Mouse (Mus musculus) myocyte (in vitro differentiated cells): Measurements from ENCODE around the gene Ubqln1. TPM values are rescaled to one million over a fixed set of nuclear protein-coding genes. Genes with fewer than 3 reads are reported as not detected.

Source experiments
- H3K27me3 ChIP-seq: one replicate; pipeline ENCODE4 v1.6.1; 2011; ENCODE audit not compliant: control insufficient read depth, insufficient read depth, insufficient read length
- H3K36me3 ChIP-seq: one replicate; pipeline ENCODE4 v1.6.1; 2011; ENCODE audit not compliant: control insufficient read depth, insufficient read depth
- H3K4me2 ChIP-seq: one replicate; pipeline ENCODE4 v1.6.1; 2011; ENCODE audit warnings: low read depth, control low read depth
- H3K4me3 ChIP-seq: one replicate; pipeline ENCODE4 v1.5.1; 2011; ENCODE audit warnings: mild to moderate bottlenecking, control low read depth, moderate library complexity
- H3K79me2 ChIP-seq: one replicate; pipeline ENCODE4 v1.6.1; 2011; ENCODE audit not compliant: control insufficient read depth, insufficient read depth
- H3ac ChIP-seq: one replicate; pipeline ENCODE4 v1.6.1; 2011; ENCODE audit not compliant: control insufficient read depth, insufficient read length
- CEBPB ChIP-seq: IDR thresholded peaks from 2 replicates; pipeline ENCODE4 v1.6.1; 2011; ENCODE audit warnings: mild to moderate bottlenecking, moderate library complexity; ENCODE audit not compliant: poor library complexity, insufficient read depth, severe bottlenecking
- E2F4 ChIP-seq: IDR thresholded peaks from one replicate; pipeline ENCODE4 v1.6.1; 2011; ENCODE audit warnings: mild to moderate bottlenecking, control low read depth, moderate library complexity; ENCODE audit not compliant: insufficient read depth
- MAX ChIP-seq: IDR thresholded peaks from one replicate; pipeline ENCODE4 v1.6.1; 2011; ENCODE audit warnings: low read depth, mild to moderate bottlenecking, control low read depth
- MYOD1 ChIP-seq, 3 experiments: IDR thresholded peaks; one replicate each; pipeline ENCODE4 v1.6.1; 2011; ENCODE audit warnings: control low read depth in 2 of 3, low read depth in 2 of 3, mild to moderate bottlenecking in 2 of 3, moderate library complexity in 1 of 3; ENCODE audit not compliant: insufficient read length in 2 of 3, control insufficient read depth in 1 of 3
- MYOG ChIP-seq, 3 experiments: IDR thresholded peaks; one replicate each; pipeline ENCODE4 v1.6.1; 2011; ENCODE audit warnings: control low read depth in 2 of 3, low read depth in 2 of 3, mild to moderate bottlenecking in 2 of 3; ENCODE audit not compliant: insufficient read length in 2 of 3, control insufficient read depth in 1 of 3, insufficient read depth in 1 of 3
- POLR2A ChIP-seq: IDR thresholded peaks from one replicate; pipeline ENCODE4 v1.6.1; 2011; ENCODE audit warnings: low read depth, mild to moderate bottlenecking, control low read depth, moderate library complexity; ENCODE audit not compliant: insufficient read length
- POLR2AphosphoS2 ChIP-seq: IDR thresholded peaks from one replicate; pipeline ENCODE4 v1.6.1; 2011; ENCODE audit warnings: low read depth, control low read depth; ENCODE audit not compliant: insufficient read length
- REST ChIP-seq: IDR thresholded peaks from one replicate; pipeline ENCODE4 v1.6.1; 2011; ENCODE audit warnings: mild to moderate bottlenecking, control low read depth, moderate library complexity; ENCODE audit not compliant: insufficient read depth, insufficient read length
- SRF ChIP-seq: IDR thresholded peaks from one replicate; pipeline ENCODE4 v1.6.1; 2011; ENCODE audit warnings: low read depth; ENCODE audit not compliant: control insufficient read depth, insufficient read length
- TCF12 ChIP-seq: IDR thresholded peaks from one replicate; pipeline ENCODE4 v1.6.1; 2011; ENCODE audit warnings: mild to moderate bottlenecking, control low read depth; ENCODE audit not compliant: poor library complexity, insufficient read depth, severe bottlenecking
- TCF3 ChIP-seq: IDR thresholded peaks from one replicate; pipeline ENCODE4 v1.6.1; 2011; ENCODE audit warnings: low read depth, control low read depth; ENCODE audit not compliant: insufficient read length
- USF1 ChIP-seq: IDR thresholded peaks from one replicate; pipeline ENCODE4 v1.6.1; 2011; ENCODE audit warnings: low read depth, mild to moderate bottlenecking, control low read depth, moderate library complexity
- polyA plus RNA-seq: library from polyadenylated mRNA; unstranded; fragments of >200 nt; fragmentation: generic; extraction: Trizol; gene quantifications from one replicate; pipeline ENCODE4 v1.2.1, GENCODE M21; 2012; ENCODE audit warnings: missing spikeins

The Ubqln1 gene
- polyA plus RNA-seq, 1 experiment, result 58.2 TPM

DNA sequence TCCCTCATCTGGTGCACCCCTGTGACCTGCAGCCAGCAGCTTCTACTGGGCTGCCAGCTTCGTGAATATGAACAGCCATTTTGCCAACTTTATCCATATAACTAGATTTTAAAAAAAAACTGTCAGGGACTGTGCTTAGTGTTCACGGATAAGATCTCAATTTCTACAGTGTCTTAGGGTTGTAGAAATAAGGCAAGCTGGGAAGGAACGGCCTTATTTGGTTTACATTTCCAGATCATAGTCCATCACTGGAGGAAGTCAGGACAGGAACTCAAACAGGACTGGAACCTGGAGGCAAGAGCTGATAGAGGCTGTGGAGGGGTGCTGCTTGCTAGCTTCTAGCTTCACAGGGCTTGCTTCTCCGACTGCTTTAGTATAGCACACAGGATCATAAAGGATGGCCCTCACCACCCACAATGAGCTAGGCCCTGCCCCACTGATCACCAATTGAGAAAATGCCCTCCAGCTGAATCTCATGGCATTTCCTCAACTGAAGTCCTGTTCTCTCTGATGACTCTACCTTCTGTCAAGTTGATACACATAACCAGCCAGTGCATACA, 85.7 kb downstream of the Ubqln1 start:
- peaks cover 19% of the 10 kb centered on the region for H3K79me2 ChIP-seq
- H3K36me3 ChIP-seq, result no peaks in the 10 kb centered on the region
- peak overlapping the region; percentile 86 for H3K4me2 ChIP-seq
- peak overlapping the region; percentile 99 for H3ac ChIP-seq
- H3K27me3 ChIP-seq, result no peaks in the 10 kb centered on the region
- H3K4me3 ChIP-seq, result peak overlapping the region; percentile 61
- TF ChIP-seq MAX, result no peak
- no peak for TF ChIP-seq REST
- no peak for TF ChIP-seq SRF
- TF ChIP-seq MYOG (IDR thresholded peaks at IDR 0.05; ENCODE audit: control insufficient read depth in 1 of 3, insufficient read depth in 1 of 3, insufficient read length in 2 of 3, low read depth in 2 of 3), result no peak
- TF ChIP-seq USF1, result no peak
- no peak for TF ChIP-seq TCF12
- no peak for TF ChIP-seq TCF3
- no peak for TF ChIP-seq POLR2A
- no peak for TF ChIP-seq E2F4

DNA sequence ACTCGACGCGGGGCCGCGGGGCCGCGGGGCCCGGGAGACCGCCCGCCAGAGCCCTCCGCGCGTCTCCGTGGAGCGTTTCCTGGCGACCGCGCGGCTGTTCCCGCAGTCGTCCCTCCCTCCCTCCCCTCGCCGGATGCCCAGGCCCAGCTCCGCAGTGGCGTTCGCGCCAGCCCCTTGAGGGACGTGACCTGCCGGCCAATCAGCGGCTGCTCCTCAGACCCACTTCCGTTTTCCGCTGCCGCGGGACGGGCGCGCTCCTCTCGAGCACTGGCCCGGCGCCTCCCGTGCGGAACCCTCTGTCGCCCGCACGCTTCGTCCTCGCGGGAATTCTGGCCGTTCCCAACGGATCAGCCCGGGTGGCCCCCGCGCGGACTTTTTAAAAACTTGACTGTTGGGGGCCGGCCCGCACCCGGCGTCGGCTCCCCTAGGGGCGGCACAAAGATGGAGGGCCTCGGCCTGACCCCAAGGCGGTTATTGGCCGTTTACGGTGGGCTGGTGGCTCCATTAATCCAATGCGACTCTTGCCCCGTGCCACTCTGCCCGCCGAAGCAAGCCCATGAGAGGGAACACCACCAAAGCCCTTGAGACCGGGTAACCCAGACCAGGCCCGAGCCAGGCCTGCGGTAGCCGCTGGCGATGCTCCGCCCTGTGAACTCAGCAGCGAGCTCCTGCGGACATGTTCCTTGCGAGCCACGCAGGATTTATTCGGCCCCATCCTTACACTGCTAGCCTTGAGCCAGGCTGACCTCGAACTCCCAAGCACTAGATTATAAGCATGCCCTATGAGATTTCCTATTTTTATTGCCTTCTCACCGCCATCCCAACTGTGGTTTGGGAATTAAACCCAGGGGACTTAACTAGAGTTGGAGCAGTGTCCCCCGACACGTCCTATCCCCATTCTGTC, 86.4 kb downstream of the Ubqln1 start:
- Histone ChIP-seq H3K4me3 (peak overlapping the region; percentile 61), H3ac (peak overlapping the region; percentile 99), H3K27me3 (no peaks in the 10 kb centered on the region), H3K79me2 (peaks cover 19% of the 10 kb centered on the region), H3K4me2 (peak overlapping the region; percentile 86), H3K36me3 (no peaks in the 10 kb centered on the region)
- TF ChIP-seq POLR2A (peak; percentile 68), TCF3 (no peak), CEBPB (no peak), POLR2AphosphoS2 (peak; percentile 83), MAX (no peak), MYOG (IDR thresholded peaks at IDR 0.05; ENCODE audit: control insufficient read depth in 1 of 3, insufficient read depth in 1 of 3, insufficient read length in 2 of 3, low read depth in 2 of 3) (peak in 1 of 3 experiments; percentile 29), E2F4 (peak; percentile 33), TCF12 (no peak), MYOD1 (IDR thresholded peaks at IDR 0.05; ENCODE audit: control insufficient read depth in 1 of 3, insufficient read length in 2 of 3, low read depth in 2 of 3) (no peak)

DNA sequence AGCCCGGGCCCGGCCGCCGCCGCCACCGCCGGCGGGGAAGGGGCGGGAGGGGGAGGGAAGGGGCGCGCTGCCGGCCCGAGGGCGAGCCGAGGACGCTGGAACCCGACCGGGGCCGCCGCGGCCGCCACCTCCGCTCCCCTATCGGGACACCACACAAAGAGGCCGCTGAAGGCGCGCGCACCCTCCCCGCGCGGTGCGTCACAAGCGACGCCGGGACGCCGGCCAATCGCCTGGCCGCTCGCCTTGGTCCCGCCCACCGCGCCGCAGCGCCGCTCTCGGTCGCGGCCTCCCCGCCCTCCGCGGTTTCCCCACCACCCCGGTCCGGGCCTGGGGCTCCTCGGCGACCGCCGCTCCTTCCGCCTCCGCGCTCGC, 87.1 kb downstream of the Ubqln1 start, which contains the start of gene Hnrnpa0:
Gene Hnrnpa0, minus strand, starts transcription at position 161 of the 372 bp plus-strand sequence.
- peaks cover 19% of the 10 kb centered on the region for H3K79me2 ChIP-seq
- no peaks in the 10 kb centered on the region for H3K27me3 ChIP-seq
- TF ChIP-seq POLR2AphosphoS2 (peak; percentile 88), TCF12 (no peak), MAX (no peak), SRF (peak; percentile 21), POLR2A (peak; percentile 79)
- peak within 1 kb of the TSS; percentile 99 for H3ac ChIP-seq
- H3K4me3 ChIP-seq, result peak within 1 kb of the TSS; percentile 61
- H3K4me2 ChIP-seq, result peak within 1 kb of the TSS; percentile 86
- H3K36me3 ChIP-seq, result no peaks in the 10 kb centered on the region

DNA sequence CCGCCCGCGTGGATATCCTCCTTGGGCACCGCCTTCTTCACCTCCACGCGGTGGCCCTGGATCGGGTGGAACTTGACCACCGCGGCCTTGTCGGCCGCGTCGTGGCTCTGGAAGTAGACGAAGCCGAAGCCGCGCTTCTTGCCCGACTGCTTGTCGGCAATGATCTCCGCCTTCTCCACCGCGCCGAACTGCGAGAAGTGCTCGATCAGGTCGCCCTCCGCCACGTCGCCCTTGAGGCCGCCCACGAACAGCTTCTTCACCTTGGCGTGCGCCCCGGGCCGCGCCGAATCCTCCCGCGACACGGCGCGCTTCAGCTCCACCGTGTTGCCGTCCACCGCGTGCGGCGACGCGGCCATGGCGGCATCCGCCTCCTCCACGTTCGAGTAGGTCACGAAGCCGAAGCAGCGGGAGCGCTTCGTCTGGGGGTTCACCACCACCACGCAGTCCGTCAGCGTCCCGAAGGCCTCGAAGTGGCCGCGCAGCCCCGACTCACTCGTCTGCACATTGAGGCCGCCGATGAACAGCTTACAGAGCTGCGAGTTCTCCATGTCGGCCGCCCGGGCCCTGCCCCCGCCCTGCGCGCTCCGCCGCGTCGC, 87.6 kb downstream of the Ubqln1 start:
- Histone ChIP-seq H3K27me3 (no peaks in the 10 kb centered on the region), H3K4me2 (no peak overlapping the region), H3K36me3 (no peaks in the 10 kb centered on the region), H3K4me3 (peak overlapping the region; percentile 61), H3ac (peak overlapping the region; percentile 99), H3K79me2 (peaks cover 19% of the 10 kb centered on the region)
- TF ChIP-seq MYOG (IDR thresholded peaks at IDR 0.05; ENCODE audit: control insufficient read depth in 1 of 3, insufficient read depth in 1 of 3, insufficient read length in 2 of 3, low read depth in 2 of 3) (peak in 1 of 3 experiments; percentile 15), POLR2A (peak; percentile 70), USF1 (no peak), SRF (no peak), POLR2AphosphoS2 (peak; percentile 74)
